Mouse (Mus musculus): ENCODE results near the gene Hs2st1. TPM values are rescaled to one million over a fixed set of nuclear protein-coding genes. Genes with fewer than 3 reads are reported as not detected.

Gene Hs2st1
- polyA plus RNA-seq, 1 experiment from 2014 or later, result 1.5 TPM

DNA sequence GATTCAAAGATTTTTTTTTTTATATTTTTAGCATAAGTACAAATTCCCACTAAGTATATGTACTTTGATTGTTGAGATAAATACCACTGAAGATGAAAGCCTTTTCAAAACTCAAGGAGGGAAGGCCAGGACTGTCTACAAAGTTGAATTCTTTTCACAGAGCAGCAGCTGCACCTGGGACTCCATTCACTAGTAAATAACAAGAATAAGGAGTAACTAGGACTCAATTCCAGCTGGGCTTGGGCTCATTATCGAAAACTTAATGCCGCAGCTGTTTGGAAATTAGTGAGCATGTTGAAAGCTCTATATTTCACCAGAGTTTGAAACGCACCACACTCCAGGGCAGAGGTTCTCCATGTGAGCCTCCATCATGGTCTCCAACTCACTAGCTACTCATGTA is 98.0 kb downstream of the Hs2st1 start:
- 88% methylated on average over 3 of the region's 3 CpGs for WGBS (ENCODE audit: insufficient replicate concordance)
- Histone ChIP-seq H3K36me3 (replicated peaks; ENCODE audit: insufficient read depth, low read length) (no peaks in the 10 kb centered on the region), H3K4me1 (ENCODE audit: insufficient read depth) (no peaks in the 10 kb centered on the region), H3K4me3 (ENCODE audit: low read depth, low read length) (no peak overlapping the region), H3K27ac (ENCODE audit: low read depth) (no peak overlapping the region), H3K4me2 (ENCODE audit: low read depth, low read length) (no peak overlapping the region), H3K27me3 (ENCODE audit: insufficient read depth, low read length) (no peaks in the 10 kb centered on the region), H3K9me3 (ENCODE audit: low read length) (no peaks in the 10 kb centered on the region), H3K9ac (replicated peaks) (no peak overlapping the region)
- ATAC-seq (no peak), DNase-seq (no peak)
- no peak for TF ChIP-seq CTCF (IDR thresholded peaks at IDR 0.05; ENCODE audit: low read depth)
- TF ChIP-seq EP300 (IDR thresholded peaks at IDR 0.05; ENCODE audit: low read depth), result no peak

DNA sequence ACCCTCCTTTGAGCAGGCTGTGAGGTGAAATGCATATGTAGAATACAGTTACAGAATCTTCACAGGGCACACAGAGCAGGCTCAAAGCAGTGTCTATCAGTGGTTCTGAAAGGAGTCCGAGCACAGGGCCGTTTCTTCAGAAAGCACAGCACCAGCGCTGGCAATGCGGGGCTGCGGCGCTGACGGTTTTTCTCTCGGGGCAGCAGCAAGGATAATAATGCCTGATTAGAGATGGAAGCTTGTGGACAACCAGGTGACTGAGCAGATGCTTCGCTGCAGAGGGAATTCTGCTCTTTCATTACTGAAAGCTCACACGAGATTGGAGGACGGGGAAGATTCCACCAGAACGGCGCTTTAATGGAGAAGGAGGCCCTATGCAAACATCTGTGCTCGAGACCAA is 99.1 kb downstream of the Hs2st1 start:
- DNase-seq (no peak), ATAC-seq (no peak)
- Histone ChIP-seq H3K4me1 (ENCODE audit: insufficient read depth) (no peaks in the 10 kb centered on the region), H3K9me3 (ENCODE audit: low read length) (no peaks in the 10 kb centered on the region), H3K36me3 (replicated peaks; ENCODE audit: insufficient read depth, low read length) (no peaks in the 10 kb centered on the region), H3K4me3 (ENCODE audit: low read depth, low read length) (no peak overlapping the region), H3K27ac (ENCODE audit: low read depth) (no peak overlapping the region), H3K4me2 (ENCODE audit: low read depth, low read length) (no peak overlapping the region), H3K9ac (replicated peaks) (no peak overlapping the region), H3K27me3 (ENCODE audit: insufficient read depth, low read length) (no peaks in the 10 kb centered on the region)
- 74% methylated on average over 14 of the region's 14 CpGs for WGBS (ENCODE audit: insufficient replicate concordance)
- no peak for TF ChIP-seq CTCF (IDR thresholded peaks at IDR 0.05; ENCODE audit: low read depth)
- TF ChIP-seq EP300 (IDR thresholded peaks at IDR 0.05; ENCODE audit: low read depth), result no peak

DNA sequence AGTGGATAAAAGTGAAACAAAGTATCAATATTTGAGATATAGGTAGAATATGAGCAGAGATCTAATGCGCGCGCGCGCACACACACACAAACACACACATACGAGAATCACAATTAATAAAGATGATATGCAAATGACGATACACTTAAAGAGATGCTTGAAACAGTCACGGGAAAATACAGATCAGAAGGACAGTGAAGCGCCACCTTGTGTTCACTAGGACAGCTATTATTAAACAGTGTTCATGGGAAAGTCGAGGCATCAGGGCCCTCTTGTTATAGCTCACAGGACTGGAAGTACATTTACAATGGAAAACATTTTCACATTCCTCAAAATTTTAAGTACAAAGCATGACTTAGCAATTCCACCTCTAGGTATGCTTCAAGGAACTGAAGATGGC is 102.5 kb downstream of the Hs2st1 start:
- 69% methylated on average over 10 of the region's 10 CpGs for WGBS (ENCODE audit: insufficient replicate concordance)
- Histone ChIP-seq H3K4me3 (ENCODE audit: low read depth, low read length) (no peak overlapping the region), H3K9ac (replicated peaks) (no peak overlapping the region), H3K27ac (ENCODE audit: low read depth) (no peak overlapping the region), H3K9me3 (ENCODE audit: low read length) (no peaks in the 10 kb centered on the region), H3K4me2 (ENCODE audit: low read depth, low read length) (no peak overlapping the region), H3K27me3 (ENCODE audit: insufficient read depth, low read length) (no peaks in the 10 kb centered on the region), H3K4me1 (ENCODE audit: insufficient read depth) (no peaks in the 10 kb centered on the region), H3K36me3 (replicated peaks; ENCODE audit: insufficient read depth, low read length) (peaks cover 3% of the 10 kb centered on the region; the same call in 1 of the 2 replicates)
- ATAC-seq (no peak), DNase-seq (no peak)
- TF ChIP-seq EP300 (IDR thresholded peaks at IDR 0.05; ENCODE audit: low read depth) (no peak), CTCF (IDR thresholded peaks at IDR 0.05; ENCODE audit: low read depth) (peak; percentile 65)

GRCm38 (mm10) chr3:144466108-144466678 is 103.8 kb downstream of the Hs2st1 start:
- WGBS (ENCODE audit: insufficient replicate concordance), result 46% methylated on average over 8 of the region's 8 CpGs
- H3K9ac ChIP-seq (replicated peaks), result no peak overlapping the region
- DNase-seq (no peak), ATAC-seq (no peak)
- H3K27me3 ChIP-seq (ENCODE audit: insufficient read depth, low read length), result no peaks in the 10 kb centered on the region
- H3K9me3 ChIP-seq (ENCODE audit: low read length), result no peaks in the 10 kb centered on the region
- H3K4me2 ChIP-seq (ENCODE audit: low read depth, low read length), result no peak overlapping the region
- peaks cover 3% of the 10 kb centered on the region; the same call in 1 of the 2 replicates for H3K36me3 ChIP-seq (replicated peaks; ENCODE audit: insufficient read depth, low read length)
- H3K27ac ChIP-seq (ENCODE audit: low read depth), result no peak overlapping the region
- TF ChIP-seq CTCF (IDR thresholded peaks at IDR 0.05; ENCODE audit: low read depth), result no peak
- no peak overlapping the region for H3K4me3 ChIP-seq (ENCODE audit: low read depth, low read length)
- no peaks in the 10 kb centered on the region for H3K4me1 ChIP-seq (ENCODE audit: insufficient read depth)

DNA sequence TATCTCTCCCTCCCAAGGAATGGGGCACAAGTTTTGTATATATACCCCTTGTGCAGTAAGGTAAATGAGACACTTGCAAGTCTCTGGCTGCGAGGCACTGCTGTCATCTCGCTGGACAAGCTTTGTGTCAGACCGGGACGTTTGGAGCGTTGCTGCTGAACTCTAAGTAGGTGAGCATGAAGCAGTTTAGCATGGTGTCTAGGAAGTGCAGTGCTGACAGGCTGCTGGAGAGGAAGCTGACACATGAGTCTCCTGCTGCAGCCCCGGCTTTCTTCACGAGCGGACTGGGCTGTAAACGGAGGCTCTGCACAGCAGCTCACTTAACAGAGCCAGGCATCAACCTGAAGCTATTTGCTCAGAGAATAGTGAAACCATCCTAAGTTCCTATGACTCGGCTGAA is 107.3 kb downstream of the Hs2st1 start:
- no peak overlapping the region for H3K4me3 ChIP-seq (ENCODE audit: low read depth, low read length)
- 86% methylated on average over 10 of the region's 10 CpGs for WGBS (ENCODE audit: insufficient replicate concordance)
- peaks cover 3% of the 10 kb centered on the region; the same call in 1 of the 2 replicates for H3K36me3 ChIP-seq (replicated peaks; ENCODE audit: insufficient read depth, low read length)
- H3K4me1 ChIP-seq (ENCODE audit: insufficient read depth), result no peaks in the 10 kb centered on the region
- no peak overlapping the region for H3K4me2 ChIP-seq (ENCODE audit: low read depth, low read length)
- no peaks in the 10 kb centered on the region for H3K9me3 ChIP-seq (ENCODE audit: low read length)
- TF ChIP-seq CTCF (IDR thresholded peaks at IDR 0.05; ENCODE audit: low read depth) (no peak), EP300 (IDR thresholded peaks at IDR 0.05; ENCODE audit: low read depth) (no peak)
- ATAC-seq, result no peak
- no peak overlapping the region for H3K27ac ChIP-seq (ENCODE audit: low read depth)
- no peaks in the 10 kb centered on the region for H3K27me3 ChIP-seq (ENCODE audit: insufficient read depth, low read length)
- no peak for DNase-seq
- no peak overlapping the region for H3K9ac ChIP-seq (replicated peaks)

GRCm38 (mm10) chr3:144460183-144460788 is 109.7 kb downstream of the Hs2st1 start:
- Histone ChIP-seq H3K4me2 (ENCODE audit: low read depth, low read length) (no peak overlapping the region), H3K4me1 (ENCODE audit: insufficient read depth) (no peaks in the 10 kb centered on the region), H3K9me3 (ENCODE audit: low read length) (no peaks in the 10 kb centered on the region), H3K9ac (replicated peaks) (no peak overlapping the region), H3K27ac (ENCODE audit: low read depth) (no peak overlapping the region), H3K27me3 (ENCODE audit: insufficient read depth, low read length) (no peaks in the 10 kb centered on the region), H3K36me3 (replicated peaks; ENCODE audit: insufficient read depth, low read length) (peaks cover 3% of the 10 kb centered on the region; the same call in 1 of the 2 replicates), H3K4me3 (ENCODE audit: low read depth, low read length) (no peak overlapping the region)
- 63% methylated on average over 5 of the region's 5 CpGs for WGBS (ENCODE audit: insufficient replicate concordance)
- TF ChIP-seq CTCF (IDR thresholded peaks at IDR 0.05; ENCODE audit: low read depth), result no peak
- no peak for TF ChIP-seq EP300 (IDR thresholded peaks at IDR 0.05; ENCODE audit: low read depth)
- DNase-seq (no peak), ATAC-seq (no peak)

All from liver, postnatal 0 days (tissue).